Mouse (Mus musculus): ENCODE measurements around the gene Adamts18. TPM values are rescaled to one million over a fixed set of nuclear protein-coding genes. Genes with fewer than 3 reads are reported as not detected.

Gene Adamts18
- polyA plus RNA-seq, 1 experiment, result not detected

DNA sequence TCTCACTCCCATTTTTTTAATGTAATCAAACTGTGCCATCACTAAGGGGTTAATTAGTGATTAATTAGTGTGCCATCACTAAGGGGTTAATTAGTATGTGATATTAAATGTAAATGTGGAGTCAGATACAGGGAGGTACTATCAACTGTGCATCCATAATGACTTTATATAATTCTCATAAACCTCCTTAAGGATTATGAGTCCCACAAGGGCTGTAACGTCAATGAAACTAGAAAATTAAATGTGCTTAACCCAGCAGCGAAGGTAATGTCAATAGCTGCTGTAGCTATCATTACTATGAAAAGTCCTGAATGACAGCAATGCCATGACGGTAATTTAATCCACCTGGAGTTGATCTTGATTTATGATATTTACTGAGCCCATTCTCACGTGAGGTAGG, 83.4 kb downstream of the Adamts18 start:
- Histone ChIP-seq H3K4me1 (ENCODE audit: control insufficient read depth, insufficient read depth, low read length) (no peaks in the 10 kb centered on the region), H3K4me3 (replicated peaks; ENCODE audit: control insufficient read depth, low read depth, low read length) (no peak overlapping the region), H3K27ac (ENCODE audit: control insufficient read depth, insufficient read depth, low read depth, low read length, poor library complexity) (no peak overlapping the region)
- 83% methylated on average over 4 of the region's 4 CpGs for WGBS
- TF ChIP-seq POLR2A (IDR thresholded peaks at IDR 0.05; ENCODE audit: borderline replicate concordance, control insufficient read depth, low read depth, low read length) (no peak), CTCF (IDR thresholded peaks at IDR 0.05; ENCODE audit: control insufficient read depth, insufficient read depth, low read length) (no peak)

DNA sequence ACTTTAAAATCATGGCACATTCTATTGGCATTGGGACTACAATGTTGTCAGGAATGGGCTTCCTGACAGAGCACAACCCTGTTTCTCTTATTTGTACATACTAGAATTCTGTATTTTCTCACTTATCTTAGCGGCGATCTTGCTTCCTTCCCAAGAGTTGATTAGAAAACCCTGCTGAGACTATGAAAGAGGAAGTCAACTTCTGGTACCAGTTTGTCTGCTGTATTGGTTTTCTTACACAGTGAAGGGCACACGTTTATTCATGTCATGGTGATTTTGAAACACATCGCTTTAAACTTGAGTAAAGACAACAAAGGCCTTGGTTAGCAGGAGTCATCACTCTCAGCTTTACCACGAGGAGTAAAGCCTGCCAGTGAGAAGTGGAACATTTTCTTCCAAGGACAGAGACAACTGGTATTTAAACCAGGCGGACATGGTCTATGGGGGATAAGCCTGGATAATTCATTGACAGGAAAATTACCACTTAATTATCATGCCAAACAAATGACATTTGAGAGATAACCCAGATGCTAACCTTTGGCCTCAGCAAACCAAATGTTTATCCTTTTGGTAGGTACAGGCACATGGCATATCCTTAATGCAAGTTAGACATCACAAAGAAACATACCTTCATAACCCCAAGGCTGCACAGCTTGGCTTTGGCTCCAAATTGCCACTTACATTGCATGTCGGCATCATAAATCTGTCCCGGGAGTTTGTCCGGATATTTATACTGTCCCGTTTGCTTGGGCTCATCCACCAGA, 84.8 kb downstream of the Adamts18 start:
- H3K4me1 ChIP-seq (ENCODE audit: control insufficient read depth, insufficient read depth, low read length), result no peaks in the 10 kb centered on the region
- no peak overlapping the region for H3K4me3 ChIP-seq (replicated peaks; ENCODE audit: control insufficient read depth, low read depth, low read length)
- TF ChIP-seq POLR2A (IDR thresholded peaks at IDR 0.05; ENCODE audit: borderline replicate concordance, control insufficient read depth, low read depth, low read length) (no peak), CTCF (IDR thresholded peaks at IDR 0.05; ENCODE audit: control insufficient read depth, insufficient read depth, low read length) (no peak)
- no peak overlapping the region for H3K27ac ChIP-seq (ENCODE audit: control insufficient read depth, insufficient read depth, low read depth, low read length, poor library complexity)
- 43% methylated on average over 10 of the region's 10 CpGs for WGBS

DNA sequence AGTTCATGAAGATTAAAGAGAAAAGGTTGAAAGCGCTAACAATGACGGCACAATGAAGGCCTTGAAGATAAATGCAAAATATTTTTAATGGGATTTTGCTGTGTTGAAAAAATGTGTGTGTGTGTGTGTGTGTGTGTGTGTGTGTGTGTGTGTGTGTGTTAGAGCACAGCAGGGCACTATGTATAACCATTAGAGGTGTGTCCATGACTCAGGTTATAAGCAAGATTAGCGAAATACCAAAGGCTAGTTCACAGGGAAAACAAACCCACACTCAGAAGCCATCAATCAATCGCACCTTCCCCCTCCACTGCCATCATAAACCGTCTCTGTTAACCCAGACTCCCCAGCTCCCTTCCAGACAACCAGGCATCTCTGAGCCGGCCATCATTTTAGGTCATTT, 86.4 kb downstream of the Adamts18 start:
- TF ChIP-seq POLR2A (IDR thresholded peaks at IDR 0.05; ENCODE audit: borderline replicate concordance, control insufficient read depth, low read depth, low read length), result no peak
- TF ChIP-seq CTCF (IDR thresholded peaks at IDR 0.05; ENCODE audit: control insufficient read depth, insufficient read depth, low read length), result no peak
- 80% methylated on average over 6 of the region's 6 CpGs for WGBS
- Histone ChIP-seq H3K4me1 (ENCODE audit: control insufficient read depth, insufficient read depth, low read length) (no peaks in the 10 kb centered on the region), H3K4me3 (replicated peaks; ENCODE audit: control insufficient read depth, low read depth, low read length) (no peak overlapping the region), H3K27ac (ENCODE audit: control insufficient read depth, insufficient read depth, low read depth, low read length, poor library complexity) (no peak overlapping the region)

DNA sequence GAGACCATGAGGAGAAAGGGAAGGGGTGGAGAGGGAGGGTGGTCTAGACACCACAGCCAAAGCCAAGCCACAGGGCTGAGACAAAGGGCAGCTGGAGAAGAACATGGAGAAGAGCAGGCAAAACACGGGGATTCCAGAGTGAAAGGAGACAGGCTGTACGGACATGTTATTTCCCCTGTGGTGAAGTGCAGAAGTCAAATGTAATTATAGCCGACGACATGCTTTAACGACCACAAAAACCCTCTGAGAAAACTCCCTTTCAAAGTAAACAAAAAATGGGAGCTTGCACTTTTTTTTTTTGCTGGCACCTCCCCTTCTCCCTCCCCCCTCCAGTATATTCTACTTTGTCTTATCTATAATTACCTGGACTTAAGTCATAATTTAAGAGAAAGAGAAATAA, 92.7 kb downstream of the Adamts18 start:
- H3K4me3 ChIP-seq (replicated peaks; ENCODE audit: control insufficient read depth, low read depth, low read length), result no peak overlapping the region
- no peak overlapping the region for H3K27ac ChIP-seq (ENCODE audit: control insufficient read depth, insufficient read depth, low read depth, low read length, poor library complexity)
- WGBS, result 50% methylated on average over 5 of the region's 5 CpGs
- no peaks in the 10 kb centered on the region for H3K4me1 ChIP-seq (ENCODE audit: control insufficient read depth, insufficient read depth, low read length)
- no peak for TF ChIP-seq CTCF (IDR thresholded peaks at IDR 0.05; ENCODE audit: control insufficient read depth, insufficient read depth, low read length)
- TF ChIP-seq POLR2A (IDR thresholded peaks at IDR 0.05; ENCODE audit: borderline replicate concordance, control insufficient read depth, low read depth, low read length), result no peak

DNA sequence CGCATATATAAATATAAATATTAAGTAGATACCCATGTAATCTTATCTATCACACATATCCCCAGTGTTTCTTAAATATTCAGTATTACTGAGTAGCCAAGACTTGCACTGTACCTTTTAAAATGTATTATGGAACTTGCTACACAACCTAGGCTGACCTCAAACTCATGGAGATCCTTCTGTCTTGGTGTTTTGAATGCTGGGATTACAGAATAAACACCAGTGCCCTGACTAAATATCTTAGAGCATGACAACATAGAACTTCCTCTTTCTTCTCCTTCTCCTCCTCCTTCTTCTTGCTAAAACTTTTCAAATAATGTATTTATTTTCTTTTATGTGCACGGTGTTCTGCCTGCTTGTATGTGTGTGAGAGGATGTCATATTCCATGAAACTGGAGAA, 95.4 kb downstream of the Adamts18 start:
- 76% methylated on average over 2 of the region's 2 CpGs for WGBS
- no peaks in the 10 kb centered on the region for H3K4me1 ChIP-seq (ENCODE audit: control insufficient read depth, insufficient read depth, low read length)
- H3K27ac ChIP-seq (ENCODE audit: control insufficient read depth, insufficient read depth, low read depth, low read length, poor library complexity), result no peak overlapping the region
- TF ChIP-seq POLR2A (IDR thresholded peaks at IDR 0.05; ENCODE audit: borderline replicate concordance, control insufficient read depth, low read depth, low read length) (no peak), CTCF (IDR thresholded peaks at IDR 0.05; ENCODE audit: control insufficient read depth, insufficient read depth, low read length) (no peak)
- H3K4me3 ChIP-seq (replicated peaks; ENCODE audit: control insufficient read depth, low read depth, low read length), result no peak overlapping the region

DNA sequence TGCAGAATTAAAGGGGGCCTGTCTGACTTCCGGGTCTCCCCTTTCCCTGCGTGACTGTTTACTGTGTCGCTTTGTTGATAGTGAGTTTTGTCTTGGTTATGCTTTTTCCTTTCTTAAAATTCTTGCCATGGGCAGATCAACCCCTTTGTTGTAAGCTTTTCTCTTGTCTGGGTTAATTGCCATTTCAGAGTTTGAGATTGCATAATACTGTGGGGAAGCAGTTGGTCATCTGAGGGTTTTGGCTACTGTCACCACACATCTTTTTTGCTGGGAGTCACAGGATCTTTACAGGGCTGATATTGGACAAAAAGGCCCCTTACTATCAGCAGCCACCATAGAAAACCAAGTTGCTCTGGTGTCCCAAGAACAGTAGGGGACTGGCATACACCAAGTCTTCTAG, 96.2 kb downstream of the Adamts18 start:
- WGBS, result 87% methylated on average over 3 of the region's 3 CpGs
- TF ChIP-seq POLR2A (IDR thresholded peaks at IDR 0.05; ENCODE audit: borderline replicate concordance, control insufficient read depth, low read depth, low read length) (no peak), CTCF (IDR thresholded peaks at IDR 0.05; ENCODE audit: control insufficient read depth, insufficient read depth, low read length) (no peak)
- no peaks in the 10 kb centered on the region for H3K4me1 ChIP-seq (ENCODE audit: control insufficient read depth, insufficient read depth, low read length)
- H3K4me3 ChIP-seq (replicated peaks; ENCODE audit: control insufficient read depth, low read depth, low read length), result no peak overlapping the region
- H3K27ac ChIP-seq (ENCODE audit: control insufficient read depth, insufficient read depth, low read depth, low read length, poor library complexity), result no peak overlapping the region

DNA sequence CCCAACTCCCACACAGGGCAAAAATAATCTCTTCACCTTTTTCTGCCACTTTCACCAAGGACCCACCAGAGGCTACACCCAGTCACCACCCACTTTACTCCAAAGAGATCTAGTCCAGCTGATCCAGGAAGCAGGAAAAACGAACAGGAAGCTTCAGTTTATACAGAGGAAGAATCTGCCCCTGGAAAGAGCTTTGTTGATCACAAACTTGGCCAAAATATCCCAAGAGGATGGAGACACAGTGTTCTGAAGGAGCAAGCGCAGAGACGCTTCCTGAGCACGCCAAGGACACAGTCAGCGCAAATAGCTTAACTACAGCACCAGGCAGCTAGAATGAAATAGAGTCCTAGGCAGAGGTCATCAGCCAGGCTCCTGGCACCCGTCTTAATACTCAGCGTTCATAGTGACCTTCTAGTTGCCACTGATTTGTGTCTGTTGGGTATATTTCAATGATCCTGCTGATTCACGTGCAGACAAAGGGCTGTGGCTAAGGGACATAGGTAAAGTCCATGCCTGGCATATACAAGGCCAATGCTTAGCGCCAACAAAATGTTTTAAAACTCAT, 113.0 kb downstream of the Adamts18 start:
- WGBS, result 63% methylated on average over 9 of the region's 9 CpGs
- no peaks in the 10 kb centered on the region for H3K4me1 ChIP-seq (ENCODE audit: control insufficient read depth, insufficient read depth, low read length)
- no peak overlapping the region for H3K27ac ChIP-seq (ENCODE audit: control insufficient read depth, insufficient read depth, low read depth, low read length, poor library complexity)
- H3K4me3 ChIP-seq (replicated peaks; ENCODE audit: control insufficient read depth, low read depth, low read length), result no peak overlapping the region
- no peak for TF ChIP-seq POLR2A (IDR thresholded peaks at IDR 0.05; ENCODE audit: borderline replicate concordance, control insufficient read depth, low read depth, low read length)
- no peak for TF ChIP-seq CTCF (IDR thresholded peaks at IDR 0.05; ENCODE audit: control insufficient read depth, insufficient read depth, low read length)

DNA sequence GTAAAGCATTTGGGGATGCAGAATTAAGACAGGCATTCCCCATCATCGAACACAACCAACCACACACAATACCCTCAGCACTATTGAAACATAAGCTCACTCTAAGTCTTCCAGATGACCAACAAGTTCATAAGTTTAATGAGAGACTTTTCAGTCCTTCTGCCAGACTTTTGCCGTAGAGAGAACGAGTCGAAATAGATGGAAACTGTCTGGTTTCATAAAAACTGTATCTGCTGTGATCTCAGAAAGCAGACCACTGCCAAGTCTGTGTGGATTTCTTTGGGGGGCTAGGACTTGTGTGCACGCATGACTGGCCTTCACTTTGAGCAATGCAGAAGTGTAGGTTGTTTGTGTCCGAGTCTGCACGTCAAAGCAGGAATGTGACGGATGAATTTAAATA, 123.2 kb downstream of the Adamts18 start:
- 86% methylated on average over 8 of the region's 8 CpGs for WGBS
- no peak for TF ChIP-seq POLR2A (IDR thresholded peaks at IDR 0.05; ENCODE audit: borderline replicate concordance, control insufficient read depth, low read depth, low read length)
- TF ChIP-seq CTCF (IDR thresholded peaks at IDR 0.05; ENCODE audit: control insufficient read depth, insufficient read depth, low read length), result no peak
- no peak overlapping the region for H3K27ac ChIP-seq (ENCODE audit: control insufficient read depth, insufficient read depth, low read depth, low read length, poor library complexity)
- no peaks in the 10 kb centered on the region for H3K4me1 ChIP-seq (ENCODE audit: control insufficient read depth, insufficient read depth, low read length)
- no peak overlapping the region for H3K4me3 ChIP-seq (replicated peaks; ENCODE audit: control insufficient read depth, low read depth, low read length)
